Mouse (Mus musculus) liver, adult 2 months (tissue): Measurements from ENCODE around the gene Scnn1g.

Experiments used
- CTCF ChIP-seq: fragments of 200-500 bp; IDR thresholded peaks from 2 replicates; pipeline ENCODE4 v1.5.1; 2011; ENCODE audit warnings: low read depth, low read length, control low read depth
- POLR2A ChIP-seq: fragments of 200-500 bp; IDR thresholded peaks from 2 replicates; pipeline ENCODE4 v1.6.1; 2011; ENCODE audit warnings: low read length, control low read depth; ENCODE audit not compliant: insufficient read depth; ENCODE audit errors: extremely low read depth

- no peak for TF ChIP-seq CTCF
- TF ChIP-seq POLR2A = no peak
Measured at GRCm38 (mm10) chr7:121699218-121699617, 35.1 kb upstream of the Scnn1g start.
